In genomic region chr11:115641664-115642036, GRCm38 (mm10) we compare ENCODE assay signal across 20 mouse cellular contexts. TPM values are rescaled to one million over a fixed set of nuclear protein-coding genes. Genes with fewer than 3 reads are reported as not detected.
DNase-seq lines count a peak whose midpoint lies in the region; ATAC-seq and TF ChIP-seq lines count a peak whose summit lies in the region.
"Had no signal": no experiment of that assay in that cellular context is flagged by ENCODE, and none has a peak within 500 bp of the region (broad histone marks: within the 10 kb centered on the region; RNA-seq: fewer than 3 reads in every experiment).

No protein-coding gene starts in this region.

- no peaks in the 10 kb centered on the region for H3K9me3 ChIP-seq in limb, embryonic 14.5 days (ENCODE audit: control insufficient read depth, low read length)
- H3K9me3 ChIP-seq in limb, embryonic 10.5 days (replicated peaks): no peaks in the 10 kb centered on the region
- H3K9me3 ChIP-seq in CH12.LX (replicated peaks; ENCODE audit: low read length): no peaks in the 10 kb centered on the region
- no peaks in the 10 kb centered on the region for H3K9me3 ChIP-seq in forebrain, embryonic 13.5 days (replicated peaks)
- H3K9me3 ChIP-seq: embryonic facial prominence, embryonic 12.5 days; hindbrain, embryonic 12.5 days had no signal

- TF ChIP-seq RAD21 in CH12.LX (IDR thresholded peaks at IDR 0.05; ENCODE audit: low read depth, low read length): no peak

- TF ChIP-seq CTCF in CH12.LX (conservative IDR thresholded peaks at IDR 0.05 in 1 of 2, IDR thresholded peaks at IDR 0.05 in 1 of 2; ENCODE audit: low read depth in 2 of 2, low read length in 2 of 2): no peak
- no peak for TF ChIP-seq CTCF in bone marrow, adult 2 months (IDR thresholded peaks at IDR 0.05; ENCODE audit: control insufficient read depth, insufficient read depth, low read length)

- TF ChIP-seq EP300 in CH12.LX (IDR thresholded peaks at IDR 0.05; ENCODE audit: low read length): no peak

- H3K27ac ChIP-seq in limb, embryonic 14.5 days (replicated peaks; ENCODE audit: low read depth, low read length): no peak overlapping the region
- H3K27ac ChIP-seq in limb, embryonic 10.5 days: no peak overlapping the region
- H3K27ac ChIP-seq in CH12.LX (ENCODE audit: insufficient read depth, low read depth): peak overlapping the region; percentile 98
- H3K27ac ChIP-seq in bone marrow, adult 2 months (ENCODE audit: control insufficient read depth, insufficient read depth, low read depth, low read length, poor library complexity): peak overlapping the region; percentile 35
- H3K27ac ChIP-seq in macrophage: 0 out of 2 replicates have a peak overlapping the region, but pooled peaks have one; percentile 17
- H3K27ac ChIP-seq in forebrain, embryonic 13.5 days: no peak overlapping the region
- H3K27ac ChIP-seq: embryonic facial prominence, embryonic 12.5 days; gastrocnemius, adult 2 months; hindbrain, embryonic 12.5 days had no signal

- peak overlapping the region; percentile 28; the same call in 1 of the 2 replicates for H3K9ac ChIP-seq in limb, embryonic 14.5 days (ENCODE audit: low read depth, low read length, severe bottlenecking)
- peak overlapping the region; percentile 41 for H3K9ac ChIP-seq in CH12.LX (ENCODE audit: insufficient read depth, low read depth)
- no peak overlapping the region for H3K9ac ChIP-seq in forebrain, embryonic 13.5 days
- H3K9ac ChIP-seq: embryonic facial prominence, embryonic 12.5 days; forebrain, postnatal 0 days; hindbrain, embryonic 12.5 days had no signal

- ATAC-seq in limb, embryonic 14.5 days (ENCODE audit: low FRiP score, low read depth): no peak
- no peak for ATAC-seq in forebrain, embryonic 13.5 days
- ATAC-seq: forebrain, postnatal 0 days had no signal

- no peak overlapping the region for H3K4me3 ChIP-seq in limb, embryonic 14.5 days (replicated peaks; ENCODE audit: low read length)
- no peak overlapping the region for H3K4me3 ChIP-seq in limb, embryonic 10.5 days
- H3K4me3 ChIP-seq in CH12.LX (replicated peaks in 1 of 3; ENCODE audit: low read depth in 2 of 3, low read length in 2 of 3, poor library complexity in 1 of 3): peak overlapping the region in 1 of 3 experiments; percentile 26
- no peak overlapping the region for H3K4me3 ChIP-seq in bone marrow, adult 2 months (replicated peaks; ENCODE audit: control insufficient read depth, low read depth, low read length)
- H3K4me3 ChIP-seq in macrophage (ENCODE audit: inconsistent target): no peak overlapping the region
- H3K4me3 ChIP-seq in forebrain, embryonic 13.5 days: no peak overlapping the region
- H3K4me3 ChIP-seq: embryonic facial prominence, embryonic 12.5 days; gastrocnemius, adult 2 months; hindbrain, embryonic 12.5 days had no signal

- in situ Hi-C loops in CH12.LX (cut with MboI; ENCODE audit: low pct_ligation_motif_present, low pct_unique_long_range_greater_than_20kb, low sequenced_read_pairs): loop anchor here (5.0 to 25.0 kb wide), 3 partner anchors 71 to 771 kb away; partner anchors contain the start of genes Caskin2, Rnf157 and Tsen54

- no peak overlapping the region for H3K4me2 ChIP-seq in limb, embryonic 14.5 days (replicated peaks; ENCODE audit: low read depth, low read length, severe bottlenecking)
- H3K4me2 ChIP-seq in CH12.LX (ENCODE audit: insufficient read depth, low read depth, poor library complexity, severe bottlenecking): peak overlapping the region; percentile 14; the same call in 1 of the 2 replicates
- H3K4me2 ChIP-seq in forebrain, embryonic 13.5 days: no peak overlapping the region
- H3K4me2 ChIP-seq: embryonic facial prominence, embryonic 12.5 days; heart, embryonic 11.5 days; hindbrain, embryonic 12.5 days; midbrain, embryonic 11.5 days had no signal

- no peak for DNase-seq in limb, embryonic 14.5 days (ENCODE audit: low spot score)
- no peak for DNase-seq in limb, embryonic 10.5 days (ENCODE audit: low spot score)
- DNase-seq in CH12.LX (ENCODE audit: extremely low read depth): no peak
- no peak for DNase-seq in gastrocnemius, adult 18-20 months (ENCODE audit: low spot score)
- no peak for DNase-seq in right cerebral cortex, postnatal 36 days (ENCODE audit: low spot score in 2 of 2)
- DNase-seq: adrenal gland, postnatal 25 days; cerebellum, adult 2 months; forebrain, postnatal 0 days; gastrocnemius, adult 2 months; heart, postnatal 14 days; kidney, adult 2 months; kidney, postnatal 4 days; lung, postnatal 10 days had no signal

- H3K79me2 ChIP-seq in CH12.LX (replicated peaks; ENCODE audit: control insufficient read depth, extremely low read depth, insufficient read depth, poor library complexity, severe bottlenecking): peaks cover 13% of the 10 kb centered on the region
- peaks cover 28% of the 10 kb centered on the region for H3K79me2 ChIP-seq in macrophage (ENCODE audit: inconsistent target)

- dilution Hi-C loops in CH12.LX (cut with MboI; ENCODE audit: extremely low pct_ligation_motif_present, extremely low pct_unique_long_range_greater_than_20kb, low sequenced_read_pairs): no loop called here

- H3K4me1 ChIP-seq in limb, embryonic 14.5 days (ENCODE audit: control insufficient read depth, insufficient read depth, low read length): no peaks in the 10 kb centered on the region
- H3K4me1 ChIP-seq in limb, embryonic 10.5 days: peaks cover 9% of the 10 kb centered on the region
- H3K4me1 ChIP-seq in CH12.LX (ENCODE audit: control insufficient read depth in 1 of 2, insufficient read depth in 2 of 2): peaks cover 61 to 95% of the 10 kb centered on the region in 2 experiments
- H3K4me1 ChIP-seq in bone marrow, adult 2 months (ENCODE audit: control insufficient read depth, insufficient read depth, low read length): peaks cover 7% of the 10 kb centered on the region; the same call in 1 of the 2 replicates
- no peaks in the 10 kb centered on the region for H3K4me1 ChIP-seq in forebrain, embryonic 13.5 days
- H3K4me1 ChIP-seq: embryonic facial prominence, embryonic 12.5 days; hindbrain, embryonic 12.5 days had no signal

- peaks cover 12% of the 10 kb centered on the region for H3K36me3 ChIP-seq in limb, embryonic 14.5 days (ENCODE audit: control insufficient read depth, insufficient read depth, low read length)
- H3K36me3 ChIP-seq in limb, embryonic 10.5 days: peaks cover 39% of the 10 kb centered on the region
- peaks cover 18 to 22% of the 10 kb centered on the region in 2 experiments for H3K36me3 ChIP-seq in CH12.LX (replicated peaks in 1 of 2; ENCODE audit: control insufficient read depth in 1 of 2, insufficient read depth in 1 of 2, low read length in 1 of 2)
- H3K36me3 ChIP-seq in macrophage (ENCODE audit: inconsistent target): peaks cover 30% of the 10 kb centered on the region
- peaks cover 38% of the 10 kb centered on the region for H3K36me3 ChIP-seq in forebrain, embryonic 13.5 days (ENCODE audit: poor library complexity, severe bottlenecking)

- TF ChIP-seq POLR2A in limb, embryonic 14.5 days (IDR thresholded peaks at IDR 0.05; ENCODE audit: borderline replicate concordance, extremely low read depth, insufficient read depth, insufficient read length): no peak
- no peak; the same call in 1 of the 2 replicates for TF ChIP-seq POLR2A in CH12.LX (IDR thresholded peaks at IDR 0.05; ENCODE audit: low read depth, low read length)
- no peak for TF ChIP-seq POLR2A in bone marrow, adult 2 months (IDR thresholded peaks at IDR 0.05; ENCODE audit: borderline replicate concordance, control insufficient read depth, low read depth, low read length)

- WGBS in limb, embryonic 14.5 days: 88% methylated on average over 4 of the region's 4 CpGs
- 89% methylated on average over 4 of the region's 4 CpGs for WGBS in limb, embryonic 10.5 days
- WGBS in bone marrow, adult 2 months: 70% methylated on average over 4 of the region's 4 CpGs
- WGBS in macrophage (ENCODE audit: missing documents): 71% methylated on average over 4 of the region's 4 CpGs
- WGBS in forebrain, embryonic 13.5 days: 90% methylated on average over 4 of the region's 4 CpGs

- H3K27me3 ChIP-seq in limb, embryonic 14.5 days (ENCODE audit: control insufficient read depth, insufficient read depth, low read length): no peaks in the 10 kb centered on the region
- no peaks in the 10 kb centered on the region for H3K27me3 ChIP-seq in limb, embryonic 10.5 days (ENCODE audit: low read depth, poor library complexity, severe bottlenecking)
- no peaks in the 10 kb centered on the region for H3K27me3 ChIP-seq in CH12.LX (replicated peaks)
- H3K27me3 ChIP-seq in forebrain, embryonic 13.5 days: no peaks in the 10 kb centered on the region
- H3K27me3 ChIP-seq: embryonic facial prominence, embryonic 12.5 days; hindbrain, embryonic 12.5 days had no signal

RNA-seq across cellular contexts. Expression of gene Slc25a19, which starts 13.6 kb away (rescaled TPM):
- polyA plus RNA-seq in limb, embryonic 14.5 days (2012; rRNA removed): 30.7 and 36.3 TPM in 2 replicates
- 20.9 and 26.9 TPM in 2 replicates for polyA plus RNA-seq in limb, embryonic 14.5 days (2014; fragmentation: Nextera tagmentation; extraction: Ambion mirVana)
- 27.2 and 27.8 TPM in 2 replicates for polyA plus RNA-seq in limb, embryonic 10.5 days (2016; fragmentation: Nextera tagmentation; extraction: Ambion mirVana)
- total RNA-seq in CH12.LX (2012; rRNA removed) (277 and 312 TPM in 2 replicates), CH12.LX (2014; rRNA removed) (278 and 294 TPM in 2 replicates)
- polyA plus RNA-seq in CH12.LX (2012; ENCODE audit: insufficient read length, low read depth) (374 and 398 TPM in 2 replicates), macrophage (2018) (14.9 to 26.4 TPM (median 17.0 TPM) in 3 replicates)
- polyA plus RNA-seq in bone marrow, adult 2 months (2011; ENCODE audit: insufficient read depth, insufficient read length, low replicate concordance, missing spikeins): 9.3 and 23.0 TPM in 2 replicates
- 10 to 100 TPM; 11.5 to 92.4 (median 48.7) TPM for total RNA-seq in macrophage (2018; cell fraction: chromatin; rRNA removed)
- total RNA-seq in macrophage (2018; cell fraction: cytosol; rRNA removed): 10 to 100 TPM in 25 of 26 experiments, 1 to 10 TPM in 1; 8.4 to 30.4 (median 22.0) TPM
- 10 to 100 TPM; 15.6 to 83.5 (median 39.5) TPM for total RNA-seq in macrophage (2018; cell fraction: nucleus; rRNA removed)
- polyA plus RNA-seq in forebrain, embryonic 13.5 days (2015; fragmentation: Nextera tagmentation; extraction: Ambion mirVana): 37.6 and 37.8 TPM in 2 replicates
- 10 to 100 TPM; 38.8 to 44.4 TPM for total RNA-seq in gastrocnemius, adult 18-20 months (2021)

RNA-seq across cellular contexts. Expression of gene Mif4gd, which starts 28.9 kb away (rescaled TPM):
- polyA plus RNA-seq in limb, embryonic 14.5 days (2012; rRNA removed): 34.2 and 36.1 TPM in 2 replicates
- polyA plus RNA-seq in limb, embryonic 14.5 days (2014; fragmentation: Nextera tagmentation; extraction: Ambion mirVana): 23.1 and 23.5 TPM in 2 replicates
- 16.2 and 18.2 TPM in 2 replicates for polyA plus RNA-seq in limb, embryonic 10.5 days (2016; fragmentation: Nextera tagmentation; extraction: Ambion mirVana)
- total RNA-seq in CH12.LX (2012; rRNA removed) (143 and 177 TPM in 2 replicates), CH12.LX (2014; rRNA removed) (160 and 174 TPM in 2 replicates)
- polyA plus RNA-seq in CH12.LX (2012; ENCODE audit: insufficient read length, low read depth) (131 and 143 TPM in 2 replicates), macrophage (2018) (24.9 to 57.5 TPM (median 29.7 TPM) in 3 replicates)
- 65.8 and 86.0 TPM in 2 replicates for polyA plus RNA-seq in bone marrow, adult 2 months (2011; ENCODE audit: insufficient read depth, insufficient read length, low replicate concordance, missing spikeins)
- total RNA-seq in macrophage (2018; cell fraction: chromatin; rRNA removed): 10 to 100 TPM; 17.5 to 86.6 (median 58.6) TPM
- 10 to 100 TPM; 38.8 to 58.2 (median 50.4) TPM for total RNA-seq in macrophage (2018; cell fraction: cytosol; rRNA removed)
- total RNA-seq in macrophage (2018; cell fraction: nucleus; rRNA removed): 100 to 1,000 TPM in 1 of 26 experiments, 10 to 100 TPM in 25; 30.6 to 102 (median 72.1) TPM
- polyA plus RNA-seq in forebrain, embryonic 13.5 days (2015; fragmentation: Nextera tagmentation; extraction: Ambion mirVana): 12.4 and 13.4 TPM in 2 replicates
- 10 to 100 TPM; 42.3 to 45.0 TPM for total RNA-seq in gastrocnemius, adult 18-20 months (2021)

RNA-seq across cellular contexts. Expression of gene Gga3, which starts 37.8 kb away (rescaled TPM):
- polyA plus RNA-seq in limb, embryonic 14.5 days (2012; rRNA removed): 39.5 and 48.2 TPM in 2 replicates
- 17.7 and 19.1 TPM in 2 replicates for polyA plus RNA-seq in limb, embryonic 14.5 days (2014; fragmentation: Nextera tagmentation; extraction: Ambion mirVana)
- 30.8 and 34.9 TPM in 2 replicates for polyA plus RNA-seq in limb, embryonic 10.5 days (2016; fragmentation: Nextera tagmentation; extraction: Ambion mirVana)
- total RNA-seq in CH12.LX (2012; rRNA removed) (18.7 and 22.6 TPM in 2 replicates), CH12.LX (2014; rRNA removed) (7.7 TPM in 2 replicates)
- polyA plus RNA-seq in CH12.LX (2012; ENCODE audit: insufficient read length, low read depth) (37.2 and 39.8 TPM in 2 replicates), macrophage (2018) (15.8 to 69.3 TPM (median 37.7 TPM) in 3 replicates)
- polyA plus RNA-seq in bone marrow, adult 2 months (2011; ENCODE audit: insufficient read depth, insufficient read length, low replicate concordance, missing spikeins): 41.5 and 69.6 TPM in 2 replicates
- 100 to 1,000 TPM in 17 of 26 experiments, 10 to 100 TPM in 9; 46.6 to 225 (median 115) TPM for total RNA-seq in macrophage (2018; cell fraction: chromatin; rRNA removed)
- 10 to 100 TPM; 12.4 to 32.6 (median 22.4) TPM for total RNA-seq in macrophage (2018; cell fraction: cytosol; rRNA removed)
- total RNA-seq in macrophage (2018; cell fraction: nucleus; rRNA removed): 100 to 1,000 TPM in 5 of 26 experiments, 10 to 100 TPM in 21; 28.6 to 160 (median 60.7) TPM
- polyA plus RNA-seq in forebrain, embryonic 13.5 days (2015; fragmentation: Nextera tagmentation; extraction: Ambion mirVana): 23.6 and 29.8 TPM in 2 replicates
- 10 to 100 TPM; 15.4 to 18.8 TPM for total RNA-seq in gastrocnemius, adult 18-20 months (2021)

RNA-seq across cellular contexts. Expression of gene Mrps7, which starts 37.9 kb away (rescaled TPM):
- polyA plus RNA-seq in limb, embryonic 14.5 days (2012; rRNA removed): 40.2 and 47.4 TPM in 2 replicates
- 86.6 and 89.0 TPM in 2 replicates for polyA plus RNA-seq in limb, embryonic 14.5 days (2014; fragmentation: Nextera tagmentation; extraction: Ambion mirVana)
- polyA plus RNA-seq in limb, embryonic 10.5 days (2016; fragmentation: Nextera tagmentation; extraction: Ambion mirVana): 108 and 120 TPM in 2 replicates
- total RNA-seq in CH12.LX (2012; rRNA removed) (172 and 217 TPM in 2 replicates), CH12.LX (2014; rRNA removed) (154 and 168 TPM in 2 replicates)
- polyA plus RNA-seq in CH12.LX (2012; ENCODE audit: insufficient read length, low read depth) (157 and 184 TPM in 2 replicates), macrophage (2018) (21.1 to 35.5 TPM (median 25.6 TPM) in 3 replicates)
- polyA plus RNA-seq in bone marrow, adult 2 months (2011; ENCODE audit: insufficient read depth, insufficient read length, low replicate concordance, missing spikeins): 19.3 and 26.7 TPM in 2 replicates
- 10 to 100 TPM in 12 of 26 experiments, 1 to 10 TPM in 14; 2.4 to 16.2 (median 8.0) TPM for total RNA-seq in macrophage (2018; cell fraction: chromatin; rRNA removed)
- 10 to 100 TPM; 21.8 to 37.3 (median 29.2) TPM for total RNA-seq in macrophage (2018; cell fraction: cytosol; rRNA removed)
- total RNA-seq in macrophage (2018; cell fraction: nucleus; rRNA removed): 10 to 100 TPM in 18 of 26 experiments, 1 to 10 TPM in 8; 7.1 to 24.1 (median 11.5) TPM
- polyA plus RNA-seq in forebrain, embryonic 13.5 days (2015; fragmentation: Nextera tagmentation; extraction: Ambion mirVana): 81.6 and 87.1 TPM in 2 replicates
- total RNA-seq in gastrocnemius, adult 18-20 months (2021): 10 to 100 TPM; 73.3 to 79.3 TPM

Comparison
In these comparisons a context has a peak if more than half of its experiments do, and no peak if none do; other contexts are left out.
1. H3K27ac ChIP-seq: peak in CH12.LX (single experiment), bone marrow, adult 2 months (single experiment) and macrophage (single experiment); none in limb, embryonic 14.5 days (single experiment), limb, embryonic 10.5 days (single experiment) and forebrain, embryonic 13.5 days (single experiment).